Mouse (Mus musculus): ENCODE measurements around the gene Casc1. TPM values are rescaled to one million over a fixed set of nuclear protein-coding genes. Genes with fewer than 3 reads are reported as not detected.
A peak's percentile ranks its signal among the peaks of the same experiment; 100 is the strongest.

Gene Casc1
- polyA plus RNA-seq (2015; fragmentation: Nextera tagmentation; extraction: Ambion mirVana): 0.14 and 0.20 TPM in 2 replicates

DNA sequence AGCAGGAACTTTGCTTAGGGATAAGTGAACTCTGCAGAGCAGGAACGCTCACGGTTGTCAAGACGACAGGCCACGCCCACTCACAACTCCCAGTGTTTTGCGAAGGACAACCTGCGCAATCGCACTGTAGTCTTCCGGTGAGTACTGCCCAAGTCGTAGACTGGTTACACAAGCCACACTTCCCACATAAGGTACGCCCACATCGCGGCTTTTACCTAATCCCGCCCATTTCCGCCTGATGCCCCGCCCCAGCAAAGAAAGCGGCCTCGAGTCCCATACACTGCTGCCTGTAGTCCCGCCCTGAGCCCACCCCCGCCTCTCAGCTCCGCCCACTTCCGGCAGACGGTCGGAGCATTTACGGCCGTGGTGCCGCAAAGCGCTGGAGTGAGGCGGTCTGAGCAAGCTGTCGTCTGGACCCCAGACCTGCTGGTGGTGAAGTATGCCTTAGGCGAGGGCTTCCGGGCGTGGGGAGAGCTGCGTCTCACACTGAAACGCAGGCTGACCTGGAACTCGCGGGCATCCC, at the start of gene Casc1, which contains the start of gene Etfrf1:
Gene Casc1 (minus strand): TSS at position 190 of the 523 bp plus-strand sequence.
Gene Etfrf1 (plus strand): TSS at position 319 of the 523 bp plus-strand sequence.
- no peaks in the 10 kb centered on the region for H3K9me3 ChIP-seq
- H3K27ac ChIP-seq: peak within 1 kb of the TSS; percentile 97
- H3K4me2 ChIP-seq (replicated peaks): peak within 1 kb of the TSS; percentile 65
- no peaks in the 10 kb centered on the region for H3K27me3 ChIP-seq (replicated peaks)
- under 1% methylated on average over 36 of the region's 36 CpGs for WGBS
- peak; percentile 100 for ATAC-seq
- H3K9ac ChIP-seq: peak within 1 kb of the TSS; percentile 79
- peak within 1 kb of the TSS; percentile 65 for H3K4me3 ChIP-seq (replicated peaks)
- H3K36me3 ChIP-seq: no peaks in the 10 kb centered on the region
- H3K4me1 ChIP-seq (replicated peaks): no peaks in the 10 kb centered on the region

DNA sequence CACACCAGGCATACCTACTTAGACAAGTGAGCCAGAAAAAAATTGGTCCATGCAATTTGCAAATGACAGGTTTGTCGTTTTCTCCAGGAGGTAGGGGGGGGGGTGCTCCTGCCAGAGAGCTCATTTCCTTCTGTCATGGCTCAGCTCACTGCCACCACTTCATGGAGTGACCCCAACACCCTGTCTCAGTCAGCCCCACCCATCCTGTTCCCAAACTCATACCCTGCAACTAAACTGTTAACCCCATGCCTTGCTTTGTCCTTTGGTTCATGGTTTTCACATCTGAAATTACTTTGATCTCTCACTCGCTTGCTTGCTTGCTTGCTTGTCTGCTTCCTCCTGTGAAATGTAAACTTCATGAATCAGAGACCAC, 45.9 kb upstream of the Casc1 start:
- Histone ChIP-seq H3K27me3 (replicated peaks) (no peaks in the 10 kb centered on the region), H3K4me2 (replicated peaks) (no peak overlapping the region), H3K36me3 (no peaks in the 10 kb centered on the region), H3K27ac (peak overlapping the region; percentile 49; the same call in 1 of the 2 replicates), H3K9me3 (no peaks in the 10 kb centered on the region), H3K4me3 (replicated peaks) (no peak overlapping the region), H3K4me1 (replicated peaks) (peaks cover 9% of the 10 kb centered on the region; the same call in 1 of the 2 replicates), H3K9ac (no peak overlapping the region)
- peak; percentile 15; the same call in 1 of the 2 replicates for ATAC-seq
- WGBS: 37% methylated on average over 2 of the region's 2 CpGs

DNA sequence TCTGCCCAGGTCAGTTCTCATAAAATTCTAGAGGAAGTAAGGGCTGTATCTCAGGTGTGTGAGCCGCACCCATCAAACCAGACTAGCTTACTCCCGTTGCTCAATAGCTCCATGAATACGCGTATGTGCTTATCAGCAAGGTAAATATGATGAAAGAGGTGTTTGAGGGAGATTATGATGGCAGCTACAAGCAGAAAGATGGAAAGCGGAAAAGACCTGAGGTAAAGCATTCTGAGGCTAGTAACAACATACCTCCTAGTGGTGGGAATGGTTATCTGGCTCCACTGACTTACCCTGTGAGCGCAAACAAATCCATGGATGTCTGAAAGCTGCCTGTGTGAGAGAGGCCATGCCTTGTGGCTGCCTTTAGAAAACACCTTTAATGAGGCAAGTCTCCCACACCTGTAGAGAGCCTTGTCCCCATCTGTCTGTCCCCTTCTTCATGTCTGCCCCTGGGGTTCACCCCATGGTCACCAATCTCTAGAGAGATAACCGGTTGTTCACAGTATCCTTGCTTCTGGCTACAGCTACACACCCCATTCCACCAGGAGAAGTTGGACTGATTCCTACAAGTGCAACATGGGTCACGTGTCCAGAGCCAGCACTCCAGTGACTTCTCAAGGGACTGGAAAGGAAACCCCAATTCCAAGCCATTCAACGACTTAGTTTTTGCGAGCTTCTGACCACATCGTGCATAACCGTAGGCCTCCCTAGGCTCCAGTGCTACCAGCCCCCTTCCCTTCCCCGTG, 45.3 kb upstream of the Casc1 start:
- H3K4me1 ChIP-seq (replicated peaks): peaks cover 9% of the 10 kb centered on the region; the same call in 1 of the 2 replicates
- H3K9me3 ChIP-seq: no peaks in the 10 kb centered on the region
- no peak overlapping the region for H3K9ac ChIP-seq
- H3K27ac ChIP-seq: peak overlapping the region; percentile 49
- no peaks in the 10 kb centered on the region for H3K27me3 ChIP-seq (replicated peaks)
- H3K4me3 ChIP-seq (replicated peaks): no peak overlapping the region
- no peaks in the 10 kb centered on the region for H3K36me3 ChIP-seq
- WGBS: 59% methylated on average over 13 of the region's 13 CpGs
- ATAC-seq: peak; percentile 95
- no peak overlapping the region; the same call in 1 of the 2 replicates for H3K4me2 ChIP-seq (replicated peaks)

DNA sequence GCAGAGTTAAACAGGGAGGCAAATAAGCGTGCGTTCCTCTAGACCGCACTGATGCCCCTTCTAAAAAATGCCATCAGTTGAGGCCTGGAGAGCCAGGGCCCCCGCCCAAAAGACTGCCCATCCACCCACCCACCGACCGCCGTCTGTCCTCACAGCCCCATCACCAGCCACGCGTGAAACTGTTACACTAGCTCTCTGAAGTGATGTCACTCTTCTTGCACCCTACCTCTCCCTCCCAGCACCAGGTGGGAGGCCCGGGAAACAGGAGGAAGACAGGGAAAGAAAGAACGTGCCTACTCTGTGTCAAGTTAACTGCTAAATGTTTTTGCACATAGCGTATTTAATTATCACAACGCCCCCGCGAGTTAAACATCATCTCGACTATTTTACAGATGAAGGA, 40.0 kb upstream of the Casc1 start:
- no peaks in the 10 kb centered on the region for H3K36me3 ChIP-seq
- peak overlapping the region; percentile 90 for H3K9ac ChIP-seq
- H3K4me2 ChIP-seq (replicated peaks): peak overlapping the region; percentile 74
- no peaks in the 10 kb centered on the region for H3K9me3 ChIP-seq
- WGBS: 11% methylated on average over 16 of the region's 16 CpGs
- H3K4me3 ChIP-seq (replicated peaks): peak overlapping the region; percentile 89
- peak overlapping the region; percentile 74 for H3K27ac ChIP-seq
- H3K27me3 ChIP-seq (replicated peaks): no peaks in the 10 kb centered on the region
- ATAC-seq: no peak; the same call in 1 of the 2 replicates
- H3K4me1 ChIP-seq (replicated peaks): peaks cover 2% of the 10 kb centered on the region; the same call in 1 of the 2 replicates

DNA sequence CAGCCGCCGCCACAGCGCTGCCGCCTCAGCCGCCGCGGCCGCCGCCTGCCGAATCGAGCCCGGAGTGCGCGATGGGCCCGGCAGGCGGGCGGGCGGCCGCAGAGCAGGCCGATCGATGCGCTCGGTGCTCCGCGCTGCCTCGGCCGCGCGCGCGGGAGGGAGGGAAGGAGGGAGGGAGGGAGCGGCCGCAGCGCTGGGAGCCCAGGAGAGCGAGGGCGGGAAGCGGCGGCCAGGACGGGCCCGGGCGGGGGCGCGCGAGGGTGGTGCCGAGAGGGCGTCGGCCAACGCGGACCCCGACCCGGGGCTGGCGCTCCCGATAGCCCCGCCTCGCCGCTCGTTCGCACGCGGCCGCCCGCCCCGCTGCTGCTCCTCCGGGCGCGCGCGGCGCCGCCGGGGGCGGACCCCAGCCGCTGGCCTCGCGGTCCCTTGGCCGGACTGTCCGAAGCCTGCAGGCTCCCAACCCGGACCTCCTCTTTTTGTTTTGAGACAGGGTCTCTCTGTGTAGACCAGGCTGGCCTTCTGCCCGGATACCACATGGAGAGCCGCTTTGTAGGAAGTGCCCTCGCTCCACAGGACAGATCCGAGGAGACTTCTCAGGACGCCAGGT, 39.5 kb upstream of the Casc1 start, which contains the start of gene Kras:
Gene Kras (minus strand): TSS at position 55 of the 607 bp plus-strand sequence.
- Histone ChIP-seq H3K36me3 (no peaks in the 10 kb centered on the region), H3K27me3 (replicated peaks) (no peaks in the 10 kb centered on the region), H3K4me2 (replicated peaks) (peak within 1 kb of the TSS; percentile 76), H3K4me3 (replicated peaks) (peak within 1 kb of the TSS; percentile 89), H3K4me1 (replicated peaks) (peaks cover 2% of the 10 kb centered on the region; the same call in 1 of the 2 replicates), H3K27ac (peak within 1 kb of the TSS; percentile 86), H3K9ac (peak within 1 kb of the TSS; percentile 90), H3K9me3 (no peaks in the 10 kb centered on the region)
- WGBS: under 1% methylated on average over 79 of the region's 83 CpGs
- peak; percentile 97 for ATAC-seq

DNA sequence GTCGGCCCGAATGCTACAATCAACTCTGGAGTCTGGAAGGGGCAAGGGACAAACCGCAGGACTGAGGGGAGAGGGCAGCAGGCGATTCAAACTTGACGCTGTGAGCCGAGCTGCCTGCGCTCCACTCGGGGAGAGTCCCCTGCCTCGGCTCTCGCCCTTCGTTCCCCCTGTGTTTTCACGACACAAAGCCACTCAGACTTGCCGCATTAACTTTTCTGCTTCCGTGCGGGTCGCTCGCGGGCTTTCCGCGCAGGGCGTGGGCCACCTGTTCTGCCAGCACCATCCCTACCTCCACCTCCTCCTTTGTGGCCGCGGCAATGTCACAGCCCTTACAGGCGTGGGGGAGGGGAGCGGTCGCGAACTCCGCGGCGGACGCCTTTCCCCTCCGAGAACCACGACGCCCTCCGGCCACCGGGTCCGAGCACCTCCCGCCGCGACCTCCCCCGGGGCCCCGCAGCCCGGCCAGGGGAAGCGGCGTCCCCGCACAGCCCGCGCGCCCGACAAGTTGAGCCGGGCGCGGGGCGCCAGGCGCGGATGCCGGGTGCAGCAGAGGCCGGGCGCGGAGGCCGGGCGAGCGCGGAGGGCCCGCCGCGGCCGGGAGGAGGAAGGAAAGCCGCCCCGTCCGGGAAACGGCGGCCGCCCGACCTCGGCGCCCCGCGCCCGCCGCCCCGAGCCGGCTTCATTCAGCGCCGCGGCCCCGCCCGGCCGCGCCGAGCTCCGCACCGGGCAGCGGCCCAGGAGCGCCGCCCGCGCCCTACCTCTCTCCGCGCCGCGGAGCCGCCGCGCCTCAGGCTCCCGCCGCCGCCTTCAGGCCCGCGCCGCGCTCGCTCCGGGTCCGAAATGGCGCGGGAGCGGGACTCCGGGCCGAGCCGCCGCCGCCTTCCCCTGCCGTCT, 38.7 kb upstream of the Casc1 start:
- Histone ChIP-seq H3K4me3 (replicated peaks) (peak overlapping the region; percentile 89), H3K27me3 (replicated peaks) (no peaks in the 10 kb centered on the region), H3K36me3 (no peaks in the 10 kb centered on the region), H3K4me2 (replicated peaks) (peak overlapping the region; percentile 76), H3K4me1 (replicated peaks) (peaks cover 2% of the 10 kb centered on the region; the same call in 1 of the 2 replicates), H3K9me3 (no peaks in the 10 kb centered on the region), H3K9ac (peak overlapping the region; percentile 90), H3K27ac (peak overlapping the region; percentile 86)
- ATAC-seq: peak; percentile 76
- under 1% methylated on average over 94 of the region's 124 CpGs for WGBS

DNA sequence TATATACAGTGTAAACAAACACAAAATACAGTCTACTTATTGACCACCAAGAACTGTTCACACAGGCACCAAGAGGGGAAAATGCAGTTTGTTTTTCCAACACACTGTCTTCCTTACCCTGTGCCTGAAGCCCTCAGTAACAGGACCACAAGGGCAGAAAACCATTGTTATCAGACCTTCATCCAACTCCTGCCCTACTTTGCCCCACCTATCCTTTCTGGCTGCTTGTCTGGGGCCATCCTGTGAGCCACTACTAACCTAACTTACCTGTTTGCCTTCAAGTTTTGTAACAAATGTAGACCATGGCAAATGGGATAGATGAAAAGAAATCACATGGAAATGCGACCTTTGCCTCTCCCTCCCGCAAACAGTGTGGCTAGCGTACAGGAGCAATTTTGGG, 37.1 kb upstream of the Casc1 start:
- H3K4me3 ChIP-seq (replicated peaks): no peak overlapping the region
- H3K4me1 ChIP-seq (replicated peaks): peaks cover 2% of the 10 kb centered on the region; the same call in 1 of the 2 replicates
- ATAC-seq: no peak
- H3K36me3 ChIP-seq: no peaks in the 10 kb centered on the region
- no peak overlapping the region for H3K27ac ChIP-seq
- no peak overlapping the region for H3K9ac ChIP-seq
- H3K27me3 ChIP-seq (replicated peaks): no peaks in the 10 kb centered on the region
- no peaks in the 10 kb centered on the region for H3K9me3 ChIP-seq
- 70% methylated on average over 3 of the region's 3 CpGs for WGBS
- H3K4me2 ChIP-seq (replicated peaks): peak overlapping the region; percentile 10; the same call in 1 of the 2 replicates

DNA sequence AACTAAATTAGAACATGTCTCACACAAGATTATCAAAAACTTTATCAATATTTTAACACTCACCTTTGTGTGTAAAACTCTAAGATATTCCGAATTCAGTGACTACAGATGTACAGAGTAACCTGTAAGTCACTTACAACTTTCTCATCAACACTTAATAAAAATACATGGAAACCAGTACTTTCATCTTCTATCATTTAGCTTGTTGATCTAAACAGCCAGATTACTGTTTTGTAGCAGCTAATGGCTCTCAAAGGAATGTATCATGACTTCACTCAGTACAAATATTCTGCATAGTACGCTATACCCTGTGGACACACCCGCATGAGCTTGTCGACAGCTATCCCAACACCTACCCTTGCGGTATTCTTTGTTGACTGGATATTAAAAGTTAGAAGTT, 36.0 kb upstream of the Casc1 start:
- no peak overlapping the region for H3K27ac ChIP-seq
- WGBS: 82% methylated on average over 5 of the region's 5 CpGs
- peaks cover 2% of the 10 kb centered on the region; the same call in 1 of the 2 replicates for H3K4me1 ChIP-seq (replicated peaks)
- no peak overlapping the region for H3K4me2 ChIP-seq (replicated peaks)
- no peak overlapping the region for H3K9ac ChIP-seq
- no peak overlapping the region for H3K4me3 ChIP-seq (replicated peaks)
- no peaks in the 10 kb centered on the region for H3K9me3 ChIP-seq
- no peak for ATAC-seq
- H3K27me3 ChIP-seq (replicated peaks): no peaks in the 10 kb centered on the region
- H3K36me3 ChIP-seq: no peaks in the 10 kb centered on the region

DNA sequence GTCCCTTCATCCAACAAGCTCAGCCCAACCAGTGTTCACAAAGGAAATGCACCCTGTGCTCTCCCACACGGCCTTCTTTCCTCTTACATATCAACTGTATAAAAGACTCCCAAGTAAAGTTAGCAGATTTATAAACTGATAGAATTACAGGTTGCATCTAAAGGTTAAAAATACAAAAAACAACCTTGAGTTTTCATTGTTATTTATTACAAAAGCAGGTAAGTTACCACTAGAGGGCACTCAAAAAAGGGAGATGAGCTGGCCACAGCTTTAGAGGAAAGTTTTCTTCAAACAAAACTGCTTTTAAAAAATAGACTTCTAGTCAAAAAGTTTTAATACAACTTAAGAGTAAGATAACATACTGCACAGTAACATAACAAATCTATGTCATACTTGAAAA, 31.7 kb upstream of the Casc1 start:
- no peaks in the 10 kb centered on the region for H3K4me1 ChIP-seq (replicated peaks)
- no peaks in the 10 kb centered on the region for H3K9me3 ChIP-seq
- no peak overlapping the region for H3K4me3 ChIP-seq (replicated peaks)
- H3K4me2 ChIP-seq (replicated peaks): no peak overlapping the region
- 0 out of 2 replicates have a peak, but pooled peaks cover 2% of the 10 kb centered on the region for H3K36me3 ChIP-seq
- 37% methylated on average over 1 of the region's 1 CpGs for WGBS
- ATAC-seq: no peak
- no peak overlapping the region for H3K27ac ChIP-seq
- no peak overlapping the region for H3K9ac ChIP-seq
- no peaks in the 10 kb centered on the region for H3K27me3 ChIP-seq (replicated peaks)

DNA sequence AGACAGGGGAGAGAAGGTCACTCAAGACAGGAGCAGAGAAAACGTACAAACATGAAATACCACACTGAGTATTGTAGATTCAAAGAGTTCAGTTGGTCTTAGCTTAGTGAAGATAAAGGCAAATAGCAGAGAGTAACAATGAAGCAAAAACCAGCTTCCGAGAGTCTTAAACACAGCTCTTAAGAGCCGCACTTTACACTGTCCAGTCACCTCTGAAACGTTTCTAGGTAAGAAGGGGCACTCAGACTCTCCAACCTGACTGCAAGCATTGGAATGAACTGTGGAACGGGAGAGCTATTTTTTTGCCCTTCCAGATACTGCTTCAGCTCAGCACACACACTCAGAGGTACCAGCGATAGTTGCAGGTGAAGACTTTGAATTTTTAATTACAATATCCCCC, 29.5 kb upstream of the Casc1 start:
- Histone ChIP-seq H3K36me3 (0 out of 2 replicates have a peak, but pooled peaks cover 2% of the 10 kb centered on the region), H3K4me2 (replicated peaks) (no peak overlapping the region), H3K9me3 (no peaks in the 10 kb centered on the region), H3K27ac (no peak overlapping the region), H3K9ac (no peak overlapping the region), H3K27me3 (replicated peaks) (no peaks in the 10 kb centered on the region), H3K4me1 (replicated peaks) (no peaks in the 10 kb centered on the region), H3K4me3 (replicated peaks) (no peak overlapping the region)
- WGBS: 87% methylated on average over 6 of the region's 6 CpGs
- ATAC-seq: no peak

DNA sequence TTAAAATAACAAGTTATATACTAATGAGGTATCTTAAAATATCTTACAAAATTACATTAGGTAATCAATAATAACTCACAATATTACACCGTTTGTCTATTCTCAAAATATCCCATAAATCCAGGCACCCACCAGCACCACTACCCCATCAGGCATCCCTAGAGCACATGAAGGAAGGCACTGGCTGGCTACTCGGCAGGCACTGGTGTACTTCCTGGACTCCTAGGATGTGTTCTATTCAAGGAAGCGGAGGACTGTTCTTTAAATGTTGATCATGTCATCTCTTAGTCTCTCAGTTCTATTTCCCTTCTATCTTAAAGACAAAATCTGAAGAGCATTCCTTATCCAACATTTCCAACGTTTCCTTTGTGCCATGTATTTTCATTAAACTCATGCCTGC, 26.3 kb upstream of the Casc1 start:
- H3K36me3 ChIP-seq: 0 out of 2 replicates have a peak, but pooled peaks cover 2% of the 10 kb centered on the region
- no peaks in the 10 kb centered on the region for H3K27me3 ChIP-seq (replicated peaks)
- WGBS: 74% methylated on average over 4 of the region's 4 CpGs
- ATAC-seq: no peak
- H3K9ac ChIP-seq: no peak overlapping the region
- no peak overlapping the region for H3K4me3 ChIP-seq (replicated peaks)
- H3K4me1 ChIP-seq (replicated peaks): no peaks in the 10 kb centered on the region
- no peaks in the 10 kb centered on the region for H3K9me3 ChIP-seq
- no peak overlapping the region for H3K27ac ChIP-seq
- H3K4me2 ChIP-seq (replicated peaks): no peak overlapping the region
